Mouse (Mus musculus): ENCODE data around the gene Mettl1.

- peak; percentile 95 for TF ChIP-seq CTCF (IDR thresholded peaks at IDR 0.05; ENCODE audit: insufficient read depth, low read depth, low read length)
- peak; percentile 53 for TF ChIP-seq POLR2A (IDR thresholded peaks at IDR 0.05; ENCODE audit: insufficient read depth, low read depth, low read length)
These were observed 10.6 kb upstream of the Mettl1 start, which contains the start of gene Tsfm for GRCm38 (mm10) chr10:127030336-127031296.

Data from olfactory bulb, adult 2 months (tissue).